Mouse (Mus musculus) liver, adult 2 months (tissue): ENCODE results near the gene Adap1.

Experiments used
- CTCF ChIP-seq: fragments of 200-500 bp; IDR thresholded peaks from 2 replicates; pipeline ENCODE4 v1.5.1; 2011; ENCODE audit warnings: low read depth, low read length, control low read depth
- POLR2A ChIP-seq: fragments of 200-500 bp; IDR thresholded peaks from 2 replicates; pipeline ENCODE4 v1.6.1; 2011; ENCODE audit warnings: low read length, control low read depth; ENCODE audit not compliant: insufficient read depth; ENCODE audit errors: extremely low read depth

DNA sequence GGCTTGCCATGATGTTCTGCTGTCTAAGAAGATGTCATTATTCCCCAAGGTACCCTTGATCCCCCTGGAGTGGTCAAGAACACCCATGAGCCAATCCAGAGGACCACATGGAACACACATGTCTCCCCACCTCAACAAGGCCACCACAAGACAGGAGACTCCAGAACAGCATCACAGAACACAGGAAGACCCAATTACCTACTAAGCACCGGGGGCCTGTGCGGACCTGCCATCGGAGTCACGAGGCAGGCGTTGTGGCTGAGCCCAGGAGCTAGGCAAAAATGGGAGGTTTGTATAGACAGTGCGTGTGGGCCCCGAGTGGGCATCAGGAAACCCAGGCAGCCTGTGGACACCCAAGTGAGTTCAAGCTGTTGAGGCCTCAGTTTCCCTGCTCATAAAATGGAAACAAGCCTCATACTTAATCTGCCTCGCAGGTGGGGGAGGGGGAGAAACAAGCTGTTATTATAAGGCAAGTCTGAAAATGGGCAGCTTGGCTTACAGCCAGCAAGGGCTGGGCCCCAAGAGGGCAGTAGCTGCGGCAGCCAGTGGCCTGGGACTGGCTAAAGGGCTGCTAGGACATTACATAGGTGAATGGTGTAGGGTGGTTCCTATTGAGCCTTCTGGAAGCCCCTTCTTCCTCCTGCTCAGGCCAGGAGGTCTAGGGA, 2.0 kb downstream of the Adap1 start:
- TF ChIP-seq CTCF (no peak), POLR2A (no peak)
